Mouse (Mus musculus) heart, adult 18-20 months (tissue): Measurements from ENCODE around the gene Il25. TPM values are rescaled to one million over a fixed set of nuclear protein-coding genes. Genes with fewer than 3 reads are reported as not detected.
A peak's percentile ranks its signal among the peaks of the same experiment; 100 is the strongest.

Source experiments
- DNase-seq, 2 experiments: peaks; one replicate each; pipeline ENCODE4 v3.0.0; 2021 to 2022; ENCODE audit warnings: mixed read lengths in 1 of 2
- long read RNA-seq, 2 experiments: library from polyadenylated mRNA; stranded (forward); transcript quantifications; one replicate each; pipeline ENCODE4 v2.0.0; 2021
- total RNA-seq, 2 experiments: library from RNA; stranded (reverse); gene quantifications; 2 replicates each; pipeline ENCODE4 v1.2.3; 2021

Il25 gene
- total RNA-seq = not detected
- long read RNA-seq, experiment 1 = 0 reads
- long read RNA-seq, experiment 2 = 0 reads

DNA sequence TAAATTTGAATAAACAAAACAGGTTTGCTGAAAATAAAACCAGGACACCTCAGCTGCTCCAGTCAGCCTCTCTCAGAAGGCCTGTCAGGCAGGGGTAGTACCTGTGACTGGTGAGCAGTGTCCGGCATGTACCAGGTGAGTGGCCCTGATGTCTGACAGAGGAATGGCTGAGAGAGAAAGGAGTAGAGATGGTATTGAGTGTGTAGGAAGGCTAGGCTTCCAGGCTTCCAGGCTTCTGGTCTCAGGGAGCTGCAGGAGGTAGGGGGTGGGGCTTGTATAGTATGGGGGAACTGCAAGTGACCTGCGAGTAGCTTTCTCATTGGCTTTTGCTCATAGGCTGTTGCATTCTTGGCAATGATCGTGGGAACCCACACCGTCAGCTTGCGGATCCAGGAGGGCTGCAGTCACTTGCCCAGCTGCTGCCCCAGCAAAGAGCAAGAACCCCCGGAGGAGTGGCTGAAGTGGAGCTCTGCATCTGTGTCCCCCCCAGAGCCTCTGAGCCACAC lies at the start of gene Il25:
Gene Il25, plus strand, starts transcription at position 51 of the 506 bp plus-strand sequence.
- no peak for DNase-seq

DNA sequence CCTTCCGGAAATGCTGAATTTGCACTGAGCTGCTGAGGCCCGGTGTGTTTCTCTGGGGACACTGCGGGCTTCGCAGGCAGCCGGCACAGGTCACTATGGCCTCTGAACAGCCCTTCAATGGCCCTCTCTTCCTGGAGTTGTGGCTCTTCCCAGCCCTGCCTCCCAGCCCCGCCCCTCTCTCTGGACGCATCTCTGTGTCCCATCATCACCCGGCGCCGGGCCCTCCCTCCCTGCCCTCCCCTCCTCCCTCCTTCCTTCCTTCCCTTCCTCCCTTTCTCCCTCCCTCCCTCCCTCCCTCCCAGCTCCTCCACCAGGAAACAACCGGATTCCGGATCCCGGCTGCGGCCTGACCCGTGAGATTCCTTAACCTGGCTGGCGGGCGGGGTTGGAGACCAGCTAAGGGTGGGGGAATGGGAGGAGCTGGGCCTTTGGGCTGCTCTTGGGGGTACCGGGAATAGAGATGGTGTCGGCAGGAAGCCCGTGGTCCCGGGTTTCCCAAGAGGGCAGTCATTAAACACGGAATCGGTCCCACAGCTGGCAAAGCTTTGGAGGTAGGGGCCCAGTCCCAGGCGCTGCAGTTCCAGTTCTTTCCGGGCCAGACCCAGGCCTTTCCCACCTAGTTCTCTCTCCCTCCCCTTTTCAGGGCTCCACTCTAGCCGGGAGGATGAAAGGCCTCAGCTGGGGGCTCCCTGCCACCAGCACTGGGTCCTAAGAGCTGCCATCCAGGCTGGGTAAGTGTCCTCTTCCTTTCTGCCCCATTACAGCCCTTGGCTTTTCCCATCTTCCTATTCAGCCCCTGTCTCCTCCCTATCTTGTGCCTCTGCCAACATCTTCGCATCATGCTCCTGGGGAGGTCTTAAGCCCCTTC lies 49.1 kb upstream of the Il25 start, which contains the start of the genes Bcl2l2 and Gm20521:
Gene Bcl2l2, plus strand, starts transcription at position 224 of the 868 bp plus-strand sequence.
Gene Gm20521, plus strand, starts transcription at position 288 of the 868 bp plus-strand sequence.
- peak; percentile 87 to 88 for DNase-seq

DNA sequence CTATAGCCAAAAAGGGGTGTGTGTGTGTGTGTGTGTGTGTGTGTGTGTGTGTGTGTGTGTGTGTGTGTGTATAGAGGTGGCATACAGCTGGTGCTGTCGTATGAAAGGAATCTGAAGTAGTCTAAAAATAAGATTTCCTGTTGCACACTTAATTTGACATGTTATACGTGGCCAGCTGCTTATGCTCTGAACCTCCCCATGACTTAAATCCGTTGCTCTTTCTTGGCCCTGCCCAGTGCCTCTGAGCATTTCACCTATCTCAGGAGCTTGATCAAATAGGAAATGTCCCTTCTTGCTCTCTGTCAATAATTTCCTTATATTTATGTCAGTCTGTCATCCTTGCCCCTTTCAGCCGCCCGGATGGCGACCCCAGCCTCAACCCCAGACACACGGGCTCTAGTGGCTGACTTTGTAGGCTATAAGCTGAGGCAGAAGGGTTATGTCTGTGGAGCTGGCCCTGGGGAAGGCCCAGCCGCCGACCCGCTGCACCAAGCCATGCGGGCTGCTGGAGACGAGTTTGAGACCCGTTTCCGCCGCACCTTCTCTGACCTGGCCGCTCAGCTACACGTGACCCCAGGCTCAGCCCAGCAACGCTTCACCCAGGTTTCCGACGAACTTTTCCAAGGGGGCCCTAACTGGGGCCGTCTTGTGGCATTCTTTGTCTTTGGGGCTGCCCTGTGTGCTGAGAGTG lies 48.3 kb upstream of the Il25 start:
- DNase-seq = no peak

DNA sequence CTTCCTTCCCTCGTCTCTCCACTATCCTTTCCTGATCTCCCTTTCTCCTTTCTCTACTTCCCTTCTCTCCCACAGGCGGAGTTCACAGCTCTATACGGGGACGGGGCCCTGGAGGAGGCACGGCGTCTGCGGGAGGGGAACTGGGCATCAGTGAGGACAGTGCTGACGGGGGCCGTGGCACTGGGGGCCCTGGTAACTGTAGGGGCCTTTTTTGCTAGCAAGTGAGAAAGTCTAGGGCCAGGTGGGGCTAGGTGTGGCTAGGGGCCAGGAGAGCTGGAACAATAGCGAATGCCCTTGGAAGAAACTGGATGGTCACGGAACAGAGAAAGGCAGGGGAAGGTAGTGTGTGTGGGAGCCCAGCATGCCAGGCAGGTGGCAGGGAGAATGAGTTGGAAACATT lies 47.2 kb upstream of the Il25 start:
- DNase-seq = no peak

DNA sequence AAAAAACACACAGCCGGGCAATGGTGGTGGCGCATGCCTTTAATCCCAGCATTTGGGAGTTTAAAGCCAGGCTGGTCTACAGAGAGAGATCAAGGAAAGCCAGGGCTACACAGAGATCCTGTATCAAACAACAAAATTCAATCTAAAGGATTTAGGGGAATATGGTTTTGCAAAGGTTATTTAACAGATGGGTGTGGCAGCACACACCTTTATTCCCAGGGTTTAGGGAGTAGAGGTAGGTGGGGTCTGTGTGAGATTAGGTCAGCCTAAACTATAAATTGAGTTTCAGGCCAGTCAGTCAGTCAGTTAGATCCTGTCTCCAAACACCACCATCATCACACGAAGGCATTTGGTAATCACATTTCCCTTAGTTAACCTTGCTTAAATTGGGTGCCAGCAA lies 40.3 kb upstream of the Il25 start, which contains the start of gene Pabpn1:
Gene Pabpn1, plus strand, starts transcription at position 301 of the 400 bp plus-strand sequence.
- no peak for DNase-seq

DNA sequence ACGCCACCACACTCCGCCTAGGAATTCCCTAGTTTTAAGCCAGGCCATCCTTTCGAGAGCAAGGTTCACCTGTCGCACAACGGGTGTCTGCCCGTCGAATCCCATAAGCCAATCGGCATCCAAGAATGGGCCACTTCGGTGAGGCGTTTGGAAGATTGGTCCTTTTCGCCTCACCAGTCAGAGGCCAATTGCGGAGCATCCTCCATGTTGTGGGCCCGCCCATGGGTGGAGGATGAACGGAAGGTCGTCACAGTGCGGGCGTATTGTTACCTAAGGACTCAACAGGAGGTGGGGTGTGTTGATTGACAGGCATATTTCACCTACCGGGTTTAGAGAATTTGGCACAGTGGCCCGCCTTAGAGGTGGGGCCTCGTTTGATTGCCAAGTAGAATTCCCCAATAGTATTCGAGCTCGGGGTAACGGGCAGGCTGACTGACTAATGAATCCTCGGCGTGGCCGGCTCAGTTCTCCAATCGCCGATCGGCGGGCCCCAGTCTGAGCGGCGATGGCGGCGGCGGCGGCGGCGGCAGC lies 38.8 kb upstream of the Il25 start:
- peak; percentile 99 for DNase-seq

DNA sequence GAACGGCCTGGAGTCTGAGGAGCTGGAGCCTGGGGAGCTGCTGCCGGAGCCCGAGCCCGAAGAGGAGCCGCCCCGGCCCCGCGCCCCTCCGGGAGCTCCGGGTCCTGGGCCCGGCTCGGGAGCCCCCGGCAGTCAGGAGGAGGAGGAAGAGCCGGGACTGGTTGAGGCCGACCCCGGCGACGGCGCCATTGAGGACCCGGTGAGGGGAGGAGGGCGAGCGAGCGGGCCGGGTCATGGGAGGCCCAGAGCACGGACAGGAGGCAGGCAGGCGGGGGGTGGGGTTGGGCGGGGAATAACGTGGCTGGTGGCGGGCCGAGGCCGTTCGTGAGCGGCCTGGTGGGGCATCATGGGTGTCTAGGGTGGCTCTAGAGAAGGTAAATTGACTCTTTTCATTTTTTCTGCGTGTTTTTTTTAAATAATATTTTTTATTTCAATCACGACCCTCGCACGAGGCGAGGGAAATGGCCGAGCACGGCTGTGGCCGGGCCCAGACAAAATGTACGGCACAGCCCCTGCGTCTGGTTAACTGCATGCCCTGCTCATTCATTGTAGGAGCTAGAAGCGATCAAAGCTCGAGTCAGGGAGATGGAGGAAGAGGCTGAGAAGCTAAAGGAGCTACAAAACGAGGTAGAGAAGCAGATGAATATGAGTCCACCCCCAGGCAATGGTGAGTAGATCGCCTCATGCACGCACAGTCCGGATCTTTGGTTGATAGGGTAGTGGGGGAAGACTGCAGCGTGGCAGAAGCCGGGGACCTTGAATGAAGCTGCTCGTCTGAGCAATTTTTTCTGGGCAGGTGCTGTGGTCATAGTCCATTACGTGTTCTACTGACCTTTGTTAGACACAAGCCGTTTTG lies 38.0 kb upstream of the Il25 start:
- DNase-seq = peak; percentile 75 to 79

DNA sequence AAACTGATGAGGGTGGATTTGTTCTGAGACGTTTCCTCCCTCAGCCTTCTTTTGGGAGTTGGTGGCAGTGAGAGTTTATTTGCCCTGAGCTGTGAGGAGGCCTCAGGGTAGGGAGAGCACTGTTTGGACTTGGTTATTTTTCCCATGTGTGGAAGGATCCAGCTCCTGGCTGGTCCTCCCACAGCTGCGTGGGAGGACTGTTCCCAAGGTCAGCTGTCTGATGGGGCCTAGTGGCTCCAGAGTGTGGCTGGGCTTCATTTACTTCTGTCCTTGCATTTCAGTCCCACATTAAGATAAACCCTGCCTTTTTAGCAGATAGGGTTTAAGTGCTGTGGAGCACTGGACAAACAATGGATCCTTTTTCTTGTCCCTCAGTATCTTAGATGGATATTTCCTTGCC lies 35.0 kb upstream of the Il25 start:
- DNase-seq = no peak

DNA sequence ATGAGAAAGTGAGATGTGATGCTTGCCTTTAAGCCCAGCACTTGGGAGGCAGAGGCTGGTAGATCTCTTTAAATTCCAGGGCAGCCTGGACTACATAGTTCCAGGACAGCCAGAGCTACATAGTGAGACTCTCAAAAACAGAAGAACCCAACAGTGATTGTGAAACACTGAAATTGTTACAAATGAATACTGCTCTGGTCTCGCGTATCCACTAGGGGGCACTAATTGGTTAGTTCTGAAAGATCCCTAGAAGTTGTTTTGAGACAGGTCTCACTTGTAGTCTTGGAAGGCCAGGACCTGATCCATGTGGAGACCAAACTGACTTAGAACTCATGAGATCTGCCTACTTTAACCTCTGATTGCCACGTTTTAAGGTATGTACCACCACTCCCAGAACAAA lies 32.1 kb upstream of the Il25 start:
- peak; percentile 77 to 87 for DNase-seq

DNA sequence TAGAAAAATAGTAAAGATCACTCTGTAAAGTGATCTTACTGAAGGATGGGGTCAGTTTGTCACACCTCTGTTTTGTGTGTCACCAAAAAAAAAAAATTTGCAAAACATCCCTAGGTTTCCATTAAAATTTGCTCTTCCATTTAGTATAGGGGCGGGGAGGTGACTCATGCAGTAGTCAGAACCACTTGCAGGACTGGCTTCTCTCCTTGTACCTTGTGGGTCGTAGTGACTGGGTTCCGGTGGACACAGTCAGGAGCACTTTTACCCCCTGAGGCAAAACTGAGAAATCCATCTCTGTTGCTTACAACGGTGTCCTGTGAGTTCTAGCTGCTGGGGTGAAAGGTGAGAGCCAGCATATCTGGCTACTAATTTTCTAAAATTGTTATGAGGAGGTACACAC lies 28.9 kb upstream of the Il25 start:
- DNase-seq = no peak

DNA sequence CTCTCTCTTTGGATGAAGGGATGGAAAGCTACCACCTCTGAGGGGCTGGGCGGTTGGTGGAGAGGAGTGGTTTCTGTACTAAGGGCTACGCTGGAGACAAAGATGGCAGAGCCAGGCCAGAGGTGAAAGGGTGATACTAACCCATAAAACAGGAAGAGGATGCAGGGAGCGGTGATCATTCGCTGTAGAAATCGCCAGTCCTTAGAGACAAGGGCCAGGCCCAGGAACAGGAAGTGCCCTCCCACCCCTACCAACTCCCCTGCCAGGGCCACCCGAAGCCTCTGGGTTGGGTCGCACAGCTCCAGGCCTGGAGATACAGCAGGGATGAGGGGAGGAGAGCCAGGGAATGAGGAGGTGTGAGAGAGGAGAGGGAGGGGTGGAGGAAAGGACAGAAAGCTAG lies 23.8 kb upstream of the Il25 start:
- no peak for DNase-seq

DNA sequence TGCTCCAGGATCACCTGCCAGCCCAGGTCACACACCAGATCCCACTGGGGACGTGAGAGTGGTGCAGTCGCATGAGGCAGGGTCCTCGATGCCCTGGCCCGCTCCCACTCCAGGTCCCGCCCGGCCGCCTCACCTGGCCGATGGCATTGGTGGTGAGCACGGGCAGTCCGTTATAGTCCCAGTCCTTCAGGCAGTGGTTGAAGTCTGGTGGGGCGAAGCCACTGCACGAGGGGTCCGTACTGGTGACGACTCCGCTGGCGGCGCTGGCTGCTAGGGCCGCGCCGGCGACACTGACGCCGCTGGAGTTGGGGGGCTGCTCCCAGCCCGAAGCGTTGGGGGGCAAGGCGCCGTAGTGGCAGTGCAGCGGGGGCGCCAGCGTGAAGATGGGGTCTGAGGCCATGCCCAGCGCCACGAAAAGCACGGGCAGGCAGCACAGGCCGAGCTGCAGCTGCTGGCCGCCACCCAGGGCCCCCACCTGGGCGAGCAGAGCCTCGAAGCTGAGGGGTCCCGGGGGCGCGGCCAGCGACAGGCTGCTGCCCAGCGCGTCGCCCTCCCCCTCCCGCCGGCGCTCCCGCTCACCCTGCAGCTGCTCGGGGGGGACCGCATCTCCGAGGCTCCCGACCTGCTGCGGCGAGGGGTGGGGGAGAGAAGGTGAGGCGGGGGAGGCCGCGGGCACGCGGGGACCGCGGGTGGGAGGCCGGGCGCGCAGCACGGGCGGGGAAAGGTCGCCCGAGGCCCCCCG lies 20.2 kb upstream of the Il25 start:
- no peak for DNase-seq

DNA sequence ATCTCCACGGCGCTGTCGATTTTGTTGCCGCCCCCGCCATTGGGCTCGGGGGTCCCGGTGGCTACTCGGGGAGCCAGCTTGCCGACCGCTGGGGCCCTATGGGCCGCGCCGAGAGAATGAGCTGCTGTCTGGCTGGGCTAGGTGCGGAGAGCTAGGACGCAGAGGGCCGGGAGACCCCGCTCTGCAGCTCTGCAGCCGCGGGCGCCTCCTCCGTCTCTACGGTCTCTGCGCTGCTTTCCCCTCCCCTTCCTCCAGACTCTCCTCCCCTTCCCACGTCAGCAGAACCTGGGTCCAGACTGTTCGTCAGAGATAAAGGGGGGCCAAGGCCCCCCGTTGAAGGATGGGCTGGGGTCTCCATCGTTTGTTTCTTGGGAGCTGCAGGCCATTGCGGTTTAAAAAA lies 19.6 kb upstream of the Il25 start, which contains the start of gene Slc22a17:
Gene Slc22a17, minus strand, starts transcription at position 247 of the 400 bp plus-strand sequence.
- peak; percentile 78 to 82 for DNase-seq

DNA sequence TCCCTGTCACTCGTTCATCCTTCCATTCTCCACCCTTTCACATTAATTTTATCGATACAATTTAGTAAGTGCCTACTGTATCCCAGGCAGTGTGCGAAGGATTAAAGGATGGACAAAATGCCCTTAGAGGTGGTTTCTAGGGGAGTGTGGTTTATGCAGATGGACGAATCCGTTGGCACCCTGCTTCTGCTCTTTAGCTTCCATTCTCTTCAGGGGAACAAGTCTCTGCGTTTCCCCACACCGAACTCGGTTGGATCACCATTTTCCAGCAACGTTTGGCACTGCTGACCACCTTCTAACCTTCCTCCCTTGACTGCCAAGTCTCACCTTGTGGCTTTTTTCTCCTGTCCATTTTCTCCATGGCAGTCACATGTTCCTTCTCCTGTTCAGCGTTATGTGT lies 19.2 kb upstream of the Il25 start:
- no peak for DNase-seq

DNA sequence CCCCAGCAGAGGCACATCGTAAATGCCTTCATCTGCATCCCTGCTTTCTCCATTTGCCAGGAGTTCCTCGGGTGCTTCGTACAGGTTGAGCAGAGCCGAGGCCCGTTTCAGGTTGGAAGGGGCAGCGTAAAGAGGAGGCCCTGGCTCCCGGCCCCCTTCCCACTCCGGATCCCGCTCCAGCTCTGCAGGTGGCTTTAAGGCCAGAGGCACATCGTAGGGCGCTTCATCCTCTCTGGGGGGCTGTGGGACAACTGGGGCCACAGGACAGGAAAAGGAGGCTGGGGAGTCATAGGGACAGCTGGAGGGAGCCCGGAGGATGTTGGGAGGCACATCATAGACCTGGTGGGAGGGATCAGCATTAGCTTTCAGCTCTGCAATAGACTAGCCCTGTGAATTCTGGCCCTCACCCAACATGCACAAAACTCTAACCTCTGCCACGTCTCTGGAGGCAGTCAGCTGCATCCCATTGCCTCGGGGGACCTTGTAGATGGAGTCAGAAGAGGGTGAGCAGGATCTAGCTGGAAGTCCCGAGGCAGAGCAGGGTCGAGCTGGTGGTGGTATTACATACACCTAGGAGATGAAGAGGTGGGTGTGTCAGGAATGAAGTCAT lies 12.3 kb upstream of the Il25 start:
- DNase-seq = no peak

DNA sequence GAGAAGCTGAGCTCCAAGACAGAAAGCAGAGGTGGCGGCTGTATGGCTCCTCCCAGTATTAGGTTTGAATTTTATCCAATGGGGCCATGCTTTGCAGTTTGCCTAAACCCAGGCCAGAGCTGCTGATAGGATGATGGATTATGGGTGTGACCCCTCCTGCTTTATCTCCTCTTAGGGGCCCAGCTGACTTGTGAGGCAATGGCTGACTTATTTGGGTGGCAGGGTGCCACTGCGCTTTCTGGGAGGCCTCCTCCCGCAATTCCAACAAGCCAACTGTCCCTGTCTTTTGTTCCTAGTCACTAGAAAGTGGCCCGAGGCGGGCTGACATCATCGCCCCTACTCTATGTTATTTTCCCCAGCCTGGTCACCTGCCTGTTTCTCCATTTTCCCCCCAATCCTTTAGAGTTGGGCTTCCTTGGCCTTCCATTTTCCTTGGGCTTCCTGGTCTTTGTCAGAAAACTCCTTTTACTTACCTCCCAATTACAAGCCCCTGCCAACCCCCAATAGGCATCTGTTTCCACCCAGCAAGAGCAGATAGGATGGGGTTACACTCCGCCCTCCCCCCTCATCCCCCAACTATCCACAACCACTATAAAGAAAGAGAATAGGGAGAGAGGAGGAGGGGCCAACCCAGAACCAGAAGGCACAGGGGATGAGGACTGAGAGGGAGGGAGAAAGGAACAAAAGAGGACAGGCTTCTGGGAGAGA lies 7.7 kb upstream of the Il25 start:
- DNase-seq = peak; percentile 77 to 85

DNA sequence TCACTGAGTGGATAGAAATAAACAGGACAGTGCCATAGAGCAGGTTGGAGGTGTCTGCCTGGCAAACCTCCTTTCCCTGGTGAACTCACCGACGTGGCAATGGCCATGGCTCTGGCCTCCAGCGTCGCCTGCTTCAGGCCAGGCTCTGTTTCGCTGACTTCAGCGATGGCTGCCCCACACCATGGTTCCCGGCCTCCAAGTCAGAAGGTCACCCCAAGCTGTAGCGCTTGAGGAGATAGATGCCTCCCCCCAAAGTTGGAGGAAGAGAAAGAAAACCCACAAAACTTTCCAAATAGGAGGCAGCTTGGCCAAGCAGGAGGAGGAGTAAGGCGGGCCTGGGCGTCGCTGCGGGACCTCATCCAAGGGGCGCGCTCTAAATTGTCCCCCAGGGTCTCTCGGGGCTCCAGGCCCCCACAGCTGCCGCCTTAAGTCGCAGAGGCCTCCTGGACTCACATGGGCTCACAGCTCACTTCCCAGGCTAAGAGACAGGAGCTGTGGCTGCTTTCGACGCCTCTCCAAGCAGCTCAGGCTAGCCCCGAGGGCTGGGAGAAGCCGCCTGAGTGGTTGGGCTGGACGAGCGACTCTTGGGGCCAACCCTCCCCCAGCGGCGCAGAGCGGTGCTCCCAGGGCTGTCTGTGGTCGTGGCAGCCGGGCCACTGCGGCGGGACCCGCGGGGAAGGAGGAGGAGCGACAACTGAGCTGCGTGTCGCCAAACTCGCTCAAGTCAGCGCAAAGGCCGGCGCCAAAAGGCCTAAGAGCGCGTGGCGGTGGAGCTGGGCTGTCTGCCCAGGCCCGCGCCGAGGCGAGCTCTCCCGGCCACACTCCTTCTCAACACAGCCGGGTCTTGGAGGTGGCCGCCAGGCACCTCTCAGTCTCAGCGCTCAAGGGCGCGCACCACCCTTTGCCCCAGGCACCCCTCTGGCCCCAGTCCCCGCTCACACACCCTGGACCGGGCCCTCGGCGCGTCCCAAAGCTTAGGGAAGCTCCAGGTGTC lies 6.8 kb upstream of the Il25 start, which contains the start of gene Efs:
Gene Efs, minus strand, starts transcription at position 778 of the 994 bp plus-strand sequence.
- DNase-seq = peak; percentile 69 to 72
